Mouse (Mus musculus): Measurements from ENCODE around the gene Lactbl1. TPM values are rescaled to one million over a fixed set of nuclear protein-coding genes. Genes with fewer than 3 reads are reported as not detected.
A peak's percentile ranks its signal among the peaks of the same experiment; 100 is the strongest.

The Lactbl1 gene
- polyA plus RNA-seq, 1 experiment from 2014 or later: not detected

DNA sequence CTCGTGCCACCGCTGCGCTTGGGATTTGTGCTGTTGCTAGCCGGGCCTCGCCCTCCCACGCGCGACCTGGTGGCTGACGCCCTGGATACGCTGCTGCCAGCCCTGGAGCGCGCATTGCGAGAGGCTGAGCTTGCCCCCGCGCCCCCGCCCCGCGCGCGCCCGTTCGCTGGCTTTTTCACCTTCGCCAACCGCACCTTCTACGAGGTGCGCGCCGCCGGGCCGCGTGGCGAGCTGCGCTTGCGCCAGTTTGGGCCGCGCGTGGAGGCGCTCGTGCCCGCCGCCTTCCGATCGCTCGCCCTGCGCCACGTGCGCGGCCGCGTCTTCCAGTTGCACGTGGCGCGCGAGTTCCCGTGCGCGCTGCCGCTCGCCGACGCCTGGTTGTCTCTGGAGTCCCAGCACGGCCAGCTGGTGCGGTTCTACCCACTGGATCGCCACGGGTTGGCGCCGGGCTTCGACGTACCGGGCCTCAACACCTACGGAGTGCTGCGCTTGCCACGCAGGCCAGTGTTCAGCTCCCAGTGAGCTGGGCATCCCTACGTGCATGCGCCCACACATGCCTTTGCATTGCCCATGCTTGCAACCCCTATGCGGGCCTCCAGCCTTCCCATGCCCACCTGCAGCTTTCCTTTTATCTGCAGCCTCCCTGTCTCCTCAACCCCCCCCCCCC lies 15.3 kb downstream of the Lactbl1 start:
- H3K9ac ChIP-seq: peak overlapping the region; percentile 72
- H3K4me2 ChIP-seq: peak overlapping the region; percentile 74
- peaks cover 34% of the 10 kb centered on the region for H3K27me3 ChIP-seq
- H3K9me3 ChIP-seq: no peaks in the 10 kb centered on the region
- ATAC-seq (ENCODE audit: low read depth): peak; percentile 85
- no peaks in the 10 kb centered on the region for H3K36me3 ChIP-seq
- H3K27ac ChIP-seq (replicated peaks): no peak overlapping the region; the same call in 1 of the 2 replicates
- 1% methylated on average over 76 of the region's 76 CpGs for WGBS
- peak overlapping the region; percentile 50 for H3K4me3 ChIP-seq
- H3K4me1 ChIP-seq (replicated peaks): peaks cover 12% of the 10 kb centered on the region

- Histone ChIP-seq H3K9me3 (no peaks in the 10 kb centered on the region), H3K4me2 (peak overlapping the region; percentile 74), H3K4me3 (peak overlapping the region; percentile 50; the same call in 1 of the 2 replicates), H3K27me3 (peaks cover 34% of the 10 kb centered on the region), H3K9ac (peak overlapping the region; percentile 72; the same call in 1 of the 2 replicates), H3K36me3 (no peaks in the 10 kb centered on the region), H3K4me1 (replicated peaks) (peaks cover 12% of the 10 kb centered on the region), H3K27ac (replicated peaks) (no peak overlapping the region)
- 29% methylated on average over 7 of the region's 7 CpGs for WGBS
- ATAC-seq (ENCODE audit: low read depth): peak; percentile 16; the same call in 1 of the 2 replicates
These were observed 15.9 kb downstream of the Lactbl1 start for GRCm38 (mm10) chr4:136638230-136638750.

DNA sequence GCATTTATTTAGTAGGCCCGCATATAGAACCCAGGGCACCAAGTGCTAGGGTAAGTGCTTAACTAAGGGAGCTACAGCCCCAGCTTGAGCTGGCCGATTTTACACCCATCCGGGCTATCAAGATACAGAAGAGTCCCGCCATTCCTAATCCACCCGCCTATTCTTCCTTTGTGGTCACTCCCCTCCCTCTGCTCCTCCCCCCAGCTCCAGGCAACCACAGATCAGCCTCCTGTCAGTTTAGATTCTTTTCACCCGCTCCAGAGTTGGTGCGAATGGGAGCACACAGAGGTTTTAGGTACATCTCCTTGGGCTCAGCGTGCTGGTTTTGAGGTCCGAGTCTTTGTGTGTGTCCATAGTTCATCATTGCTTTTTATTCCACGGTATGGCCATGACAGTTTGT lies 16.5 kb downstream of the Lactbl1 start:
- Histone ChIP-seq H3K9me3 (no peaks in the 10 kb centered on the region), H3K27ac (replicated peaks) (no peak overlapping the region), H3K4me2 (peak overlapping the region; percentile 34), H3K4me3 (no peak overlapping the region), H3K9ac (peak overlapping the region; percentile 31), H3K27me3 (peaks cover 34% of the 10 kb centered on the region), H3K36me3 (no peaks in the 10 kb centered on the region), H3K4me1 (replicated peaks) (peaks cover 12% of the 10 kb centered on the region)
- no peak for ATAC-seq (ENCODE audit: low read depth)
- whole genome bisulfite sequencing: 5% methylated on average over 10 of the region's 10 CpGs

- Histone ChIP-seq H3K27me3 (no peaks in the 10 kb centered on the region), H3K4me3 (no peak overlapping the region), H3K4me1 (replicated peaks) (peaks cover 31% of the 10 kb centered on the region), H3K9me3 (peaks cover 3% of the 10 kb centered on the region; the same call in 1 of the 2 replicates), H3K27ac (replicated peaks) (no peak overlapping the region), H3K9ac (no peak overlapping the region), H3K4me2 (no peak overlapping the region), H3K36me3 (peaks cover 3% of the 10 kb centered on the region; the same call in 1 of the 2 replicates)
- WGBS: 18% methylated on average over 11 of the region's 11 CpGs
- ATAC-seq (ENCODE audit: low read depth): no peak
These were observed 26.6 kb downstream of the Lactbl1 start for GRCm38 (mm10) chr4:136648922-136649479.

DNA sequence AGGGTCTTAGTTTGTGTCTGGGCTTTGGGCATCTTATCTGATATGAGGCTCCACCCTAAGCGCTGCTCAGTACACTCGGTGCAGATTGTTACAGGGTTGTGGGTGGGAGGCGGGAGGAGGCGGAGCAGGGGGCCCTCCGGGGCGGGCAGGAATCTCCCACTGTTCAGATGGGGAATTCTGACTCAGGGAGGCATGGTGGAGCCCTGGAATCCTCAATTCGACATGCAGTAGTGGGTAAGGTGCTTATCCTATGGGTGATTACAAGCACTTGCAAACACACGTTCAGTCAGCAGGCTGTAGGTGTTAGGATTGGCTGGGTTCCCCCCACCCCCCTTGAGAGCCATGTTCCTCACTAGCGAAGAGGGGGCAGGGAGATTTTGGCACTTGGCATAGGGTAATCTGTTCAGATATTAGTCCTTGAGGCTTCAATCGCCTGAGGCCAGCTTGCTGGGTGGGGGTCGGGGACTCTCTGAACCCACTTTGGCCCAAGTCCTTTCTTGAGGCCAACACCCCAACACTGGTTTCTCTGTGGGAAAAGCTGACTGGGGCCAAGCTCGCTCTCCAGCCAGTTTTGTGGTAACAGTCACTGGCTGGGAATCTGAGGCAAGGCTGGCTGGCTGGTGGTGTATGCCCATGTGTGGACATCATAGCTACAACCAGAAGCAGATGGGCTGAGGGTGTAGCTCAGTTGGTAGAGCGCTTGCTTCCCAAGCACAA lies 27.2 kb downstream of the Lactbl1 start:
- WGBS: 41% methylated on average over 13 of the region's 13 CpGs

GRCm38 (mm10) chr4:136650261-136650660 lies 27.8 kb downstream of the Lactbl1 start:
- H3K4me2 ChIP-seq: no peak overlapping the region
- no peak for ATAC-seq (ENCODE audit: low read depth)
- no peak overlapping the region for H3K4me3 ChIP-seq
- WGBS: 89% methylated on average over 8 of the region's 8 CpGs
- no peak overlapping the region for H3K9ac ChIP-seq
- H3K9me3 ChIP-seq: 0 out of 2 replicates have a peak, but pooled peaks cover 3% of the 10 kb centered on the region
- no peak overlapping the region for H3K27ac ChIP-seq (replicated peaks)
- peaks cover 16% of the 10 kb centered on the region for H3K36me3 ChIP-seq
- no peaks in the 10 kb centered on the region for H3K27me3 ChIP-seq
- H3K4me1 ChIP-seq (replicated peaks): peaks cover 31% of the 10 kb centered on the region

More for the DNA sequence above, 27.2 kb downstream of the Lactbl1 start:
- H3K36me3 ChIP-seq: peaks cover 9% of the 10 kb centered on the region
- H3K4me2 ChIP-seq: no peak overlapping the region
- no peaks in the 10 kb centered on the region for H3K27me3 ChIP-seq
- no peak overlapping the region for H3K9ac ChIP-seq
- H3K4me3 ChIP-seq: no peak overlapping the region
- no peak overlapping the region for H3K27ac ChIP-seq (replicated peaks)
- ATAC-seq (ENCODE audit: low read depth): 0 out of 2 replicates have a peak, but pooled peaks have one; percentile 16
- H3K9me3 ChIP-seq: 0 out of 2 replicates have a peak, but pooled peaks cover 3% of the 10 kb centered on the region
- H3K4me1 ChIP-seq (replicated peaks): peaks cover 31% of the 10 kb centered on the region

GRCm38 (mm10) chr4:136651357-136651811 lies 29.0 kb downstream of the Lactbl1 start:
- ATAC-seq (ENCODE audit: low read depth): peak; percentile 19; the same call in 1 of the 2 replicates
- H3K36me3 ChIP-seq: peaks cover 27% of the 10 kb centered on the region
- no peak overlapping the region for H3K9ac ChIP-seq
- H3K9me3 ChIP-seq: 0 out of 2 replicates have a peak, but pooled peaks cover 3% of the 10 kb centered on the region
- H3K27ac ChIP-seq (replicated peaks): peak overlapping the region; percentile 64; the same call in 1 of the 2 replicates
- 64% methylated on average over 3 of the region's 3 CpGs for WGBS
- no peaks in the 10 kb centered on the region for H3K27me3 ChIP-seq
- H3K4me3 ChIP-seq: no peak overlapping the region
- H3K4me2 ChIP-seq: no peak overlapping the region
- H3K4me1 ChIP-seq (replicated peaks): peaks cover 31% of the 10 kb centered on the region

DNA sequence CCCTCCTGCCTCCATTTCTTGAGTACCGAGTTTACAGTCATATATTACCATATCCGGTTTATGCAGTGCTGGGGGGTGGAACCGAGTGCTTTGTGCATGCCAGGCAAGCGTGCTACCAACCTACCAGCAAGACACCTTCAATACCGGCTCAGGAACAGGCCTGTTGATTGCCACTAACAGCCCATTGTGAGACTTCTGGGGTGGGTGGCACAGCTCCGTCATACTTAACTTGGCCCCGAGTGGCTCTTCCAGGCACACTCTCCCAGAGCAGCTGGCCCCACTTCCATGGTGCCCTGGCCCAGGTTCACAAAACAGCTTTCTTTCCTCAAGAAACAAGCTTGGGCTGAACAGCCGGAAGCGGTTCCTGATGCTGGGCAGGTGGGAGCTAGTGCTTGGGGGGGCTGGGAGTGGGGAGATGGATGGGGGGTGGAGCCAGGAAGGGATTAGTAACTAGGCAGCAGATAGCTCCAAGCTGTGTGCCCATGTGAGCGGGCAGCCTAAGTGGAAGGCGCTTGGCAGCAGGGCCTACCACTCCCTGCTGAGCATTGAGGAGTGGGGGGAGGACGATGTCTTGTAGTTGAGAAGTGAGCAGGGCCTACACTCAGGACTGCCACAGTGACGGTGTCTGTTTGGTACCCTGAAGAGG lies 29.6 kb downstream of the Lactbl1 start:
- no peak overlapping the region for H3K9ac ChIP-seq

DNA sequence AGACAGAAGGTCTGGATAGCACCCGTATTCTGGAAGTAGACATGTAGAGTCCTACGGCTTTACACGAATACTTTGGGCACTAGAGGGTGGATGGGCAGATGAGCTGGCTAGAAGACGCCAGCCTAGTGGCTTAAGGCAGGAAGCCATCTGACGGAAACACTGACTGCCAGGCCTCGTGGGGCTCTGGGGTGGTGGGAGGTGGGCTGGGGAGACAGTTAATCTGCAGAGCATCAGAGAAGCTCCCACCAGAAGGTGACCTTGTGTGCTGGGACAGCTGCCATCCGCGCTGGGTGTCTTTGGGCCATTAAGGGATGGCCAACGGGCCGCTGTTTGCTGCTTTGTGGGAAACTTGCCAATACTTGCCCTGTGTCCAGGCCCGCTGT lies 30.1 kb downstream of the Lactbl1 start:
- Histone ChIP-seq H3K4me2 (no peak overlapping the region), H3K9me3 (no peaks in the 10 kb centered on the region), H3K4me3 (no peak overlapping the region), H3K4me1 (replicated peaks) (peaks cover 31% of the 10 kb centered on the region), H3K9ac (no peak overlapping the region), H3K27me3 (no peaks in the 10 kb centered on the region), H3K36me3 (peaks cover 38% of the 10 kb centered on the region), H3K27ac (replicated peaks) (peak overlapping the region; percentile 64)
- ATAC-seq (ENCODE audit: low read depth): no peak
- WGBS: 73% methylated on average over 11 of the region's 11 CpGs

More for the DNA sequence above, 29.6 kb downstream of the Lactbl1 start:
- Histone ChIP-seq H3K4me1 (replicated peaks) (peaks cover 31% of the 10 kb centered on the region), H3K27me3 (no peaks in the 10 kb centered on the region), H3K36me3 (peaks cover 33% of the 10 kb centered on the region), H3K9me3 (0 out of 2 replicates have a peak, but pooled peaks cover 3% of the 10 kb centered on the region), H3K4me2 (no peak overlapping the region), H3K27ac (replicated peaks) (peak overlapping the region; percentile 64), H3K4me3 (no peak overlapping the region)
- ATAC-seq (ENCODE audit: low read depth): peak; percentile 45; the same call in 1 of the 2 replicates
- WGBS: 69% methylated on average over 13 of the region's 13 CpGs

DNA sequence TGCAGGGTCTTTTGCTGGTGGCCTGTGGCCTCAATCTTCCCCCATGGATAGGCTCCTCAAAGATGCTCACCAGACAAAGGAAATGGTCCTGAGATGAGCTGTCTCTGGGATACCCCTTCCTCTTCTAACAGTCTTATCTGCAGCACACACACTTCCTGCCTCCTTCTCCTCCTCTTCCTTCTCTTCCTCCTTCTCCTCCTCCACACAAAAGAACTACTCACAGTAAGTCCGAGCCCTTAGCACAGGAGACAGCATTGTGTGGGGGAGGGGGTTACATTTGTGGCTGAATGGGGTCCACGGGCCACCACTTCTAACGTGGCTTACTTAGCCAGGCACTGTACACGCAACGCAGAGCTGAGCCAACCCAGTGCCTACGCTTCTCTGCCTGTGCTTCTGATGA lies 30.6 kb downstream of the Lactbl1 start:
- Histone ChIP-seq H3K27ac (replicated peaks) (peak overlapping the region; percentile 64), H3K4me1 (replicated peaks) (peaks cover 31% of the 10 kb centered on the region), H3K36me3 (peaks cover 43% of the 10 kb centered on the region), H3K9ac (no peak overlapping the region; the same call in 1 of the 2 replicates), H3K4me2 (no peak overlapping the region), H3K4me3 (no peak overlapping the region), H3K9me3 (no peaks in the 10 kb centered on the region), H3K27me3 (no peaks in the 10 kb centered on the region)
- 78% methylated on average over 6 of the region's 6 CpGs for WGBS
- ATAC-seq (ENCODE audit: low read depth): no peak

GRCm38 (mm10) chr4:136653692-136654234 lies 31.3 kb downstream of the Lactbl1 start:
- Histone ChIP-seq H3K9me3 (no peaks in the 10 kb centered on the region), H3K4me1 (replicated peaks) (peaks cover 30% of the 10 kb centered on the region), H3K4me3 (no peak overlapping the region), H3K36me3 (peaks cover 51% of the 10 kb centered on the region), H3K9ac (no peak overlapping the region), H3K4me2 (no peak overlapping the region), H3K27me3 (no peaks in the 10 kb centered on the region), H3K27ac (replicated peaks) (no peak overlapping the region)
- no peak for ATAC-seq (ENCODE audit: low read depth)
- 85% methylated on average over 10 of the region's 10 CpGs for WGBS

Measured in neural tube, embryonic 13.5 days (tissue).